Mouse (Mus musculus): ENCODE data around the gene Krtap24-1. TPM values are rescaled to one million over a fixed set of nuclear protein-coding genes. Genes with fewer than 3 reads are reported as not detected.

Gene Krtap24-1
- polyA plus RNA-seq, 1 experiment from 2014 or later, result not detected

DNA sequence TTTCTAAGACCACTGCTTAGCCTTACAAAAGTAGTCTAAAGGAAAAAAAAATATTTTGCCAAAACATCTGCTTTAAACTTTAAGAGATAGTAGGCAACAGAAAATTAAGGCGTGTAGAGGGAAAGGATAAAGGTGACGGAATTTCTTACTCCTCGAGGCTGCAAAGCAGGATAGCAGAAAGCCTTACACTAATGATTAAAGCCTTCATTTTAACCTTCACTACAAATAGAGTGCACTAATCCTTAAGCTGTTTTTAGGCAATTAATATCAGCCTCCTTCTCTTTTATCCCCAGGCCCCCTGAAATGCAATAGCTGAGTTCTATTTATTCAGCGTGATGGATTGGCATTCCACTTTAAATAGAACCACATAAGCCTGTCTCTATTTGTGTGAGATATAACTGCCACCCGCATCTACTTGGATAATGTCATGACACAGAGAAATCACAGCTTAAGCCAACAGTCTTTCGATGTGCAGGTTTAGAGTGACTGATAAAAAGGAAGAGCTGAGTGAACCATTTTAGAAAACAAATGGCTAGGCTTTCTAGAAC, 50.4 kb downstream of the Krtap24-1 start:
- Histone ChIP-seq H3K9ac (no peak overlapping the region), H3K36me3 (ENCODE audit: poor library complexity, severe bottlenecking) (no peaks in the 10 kb centered on the region), H3K4me3 (no peak overlapping the region), H3K4me1 (peaks cover 9% of the 10 kb centered on the region; the same call in 1 of the 2 replicates), H3K9me3 (replicated peaks) (no peaks in the 10 kb centered on the region), H3K27ac (no peak overlapping the region), H3K4me2 (no peak overlapping the region), H3K27me3 (no peaks in the 10 kb centered on the region)
- 0 out of 2 replicates have a peak, but pooled peaks have one; percentile 13 for ATAC-seq
- WGBS, result 6% methylated on average over 6 of the region's 6 CpGs

Other genes with a start within 250 kb of the Krtap24-1 start
- gene Cldn17, start 105.3 kb downstream of the Krtap24-1 start, polyA plus RNA-seq (2015; fragmentation: Nextera tagmentation; extraction: Ambion mirVana), result not detected in 2 replicates
- gene Cldn8, start 49.1 kb downstream of the Krtap24-1 start, polyA plus RNA-seq (2015; fragmentation: Nextera tagmentation; extraction: Ambion mirVana), result not detected in 2 replicates
- gene 2310079G19Rik, start 15.4 kb upstream of the Krtap24-1 start, polyA plus RNA-seq (2015; fragmentation: Nextera tagmentation; extraction: Ambion mirVana), result not detected in 2 replicates
- gene Krtap26-1, start 35.5 kb upstream of the Krtap24-1 start, polyA plus RNA-seq (2015; fragmentation: Nextera tagmentation; extraction: Ambion mirVana), result not detected in 2 replicates
- not detected in 2 replicates for gene Krtap27-1, start 59.4 kb upstream of the Krtap24-1 start, polyA plus RNA-seq (2015; fragmentation: Nextera tagmentation; extraction: Ambion mirVana)
- gene 2310061N02Rik, start 95.7 kb upstream of the Krtap24-1 start, polyA plus RNA-seq (2015; fragmentation: Nextera tagmentation; extraction: Ambion mirVana), result not detected in 2 replicates
- not detected in 2 replicates for gene Krtap13-1, start 116.6 kb upstream of the Krtap24-1 start, polyA plus RNA-seq (2015; fragmentation: Nextera tagmentation; extraction: Ambion mirVana)
- not detected in 2 replicates for gene Krtap13, start 139.4 kb upstream of the Krtap24-1 start, polyA plus RNA-seq (2015; fragmentation: Nextera tagmentation; extraction: Ambion mirVana)
- gene 2310034C09Rik, start 146.6 kb upstream of the Krtap24-1 start, polyA plus RNA-seq (2015; fragmentation: Nextera tagmentation; extraction: Ambion mirVana), result not detected in 2 replicates
- not detected in 2 replicates for gene 2310057N15Rik, start 161.9 kb upstream of the Krtap24-1 start, polyA plus RNA-seq (2015; fragmentation: Nextera tagmentation; extraction: Ambion mirVana)
- gene Gm5965, start 165.6 kb upstream of the Krtap24-1 start, polyA plus RNA-seq (2015; fragmentation: Nextera tagmentation; extraction: Ambion mirVana), result not detected in 2 replicates
- gene Gm20741, start 199.9 kb upstream of the Krtap24-1 start, polyA plus RNA-seq (2015; fragmentation: Nextera tagmentation; extraction: Ambion mirVana), result not detected in 2 replicates
- not detected in 2 replicates for gene Krtap15, start 207.9 kb upstream of the Krtap24-1 start, polyA plus RNA-seq (2015; fragmentation: Nextera tagmentation; extraction: Ambion mirVana)
- not detected in 2 replicates for gene Krtap14, start 213.9 kb upstream of the Krtap24-1 start, polyA plus RNA-seq (2015; fragmentation: Nextera tagmentation; extraction: Ambion mirVana)

Measured in forebrain, embryonic 13.5 days (tissue).